Mouse (Mus musculus): ENCODE results near the gene Hif3a.

The Hif3a gene

GRCm38 (mm10) chr7:17024814-17025504 is 37.3 kb downstream of the Hif3a start:
- H3K4me1 ChIP-seq (replicated peaks; ENCODE audit: low read depth, low read length): peaks cover 75% of the 10 kb centered on the region
- peak overlapping the region; percentile 100; the same call in 1 of the 2 replicates for H3K4me3 ChIP-seq (replicated peaks; ENCODE audit: low read length)
- no peak for TF ChIP-seq POU5F1 (IDR thresholded peaks at IDR 0.05; ENCODE audit: borderline replicate concordance, low read length)
- no peak for TF ChIP-seq NANOG (IDR thresholded peaks at IDR 0.05; ENCODE audit: borderline replicate concordance, low read length)
- TF ChIP-seq CTCF (conservative IDR thresholded peaks at IDR 0.05; ENCODE audit: low read length): no peak
- no peaks in the 10 kb centered on the region for H3K27me3 ChIP-seq (ENCODE audit: insufficient read depth, low read length)
- H3K36me3 ChIP-seq (ENCODE audit: insufficient read depth, low read length): peaks cover 66% of the 10 kb centered on the region
- H3K9me3 ChIP-seq (ENCODE audit: low read length): peaks cover 3% of the 10 kb centered on the region; the same call in 1 of the 2 replicates

GRCm38 (mm10) chr7:17024141-17024540 is 38.1 kb downstream of the Hif3a start:
- Histone ChIP-seq H3K9me3 (ENCODE audit: low read length) (peaks cover 3% of the 10 kb centered on the region; the same call in 1 of the 2 replicates), H3K4me3 (replicated peaks; ENCODE audit: low read length) (no peak overlapping the region), H3K36me3 (ENCODE audit: insufficient read depth, low read length) (peaks cover 74% of the 10 kb centered on the region), H3K27me3 (ENCODE audit: insufficient read depth, low read length) (no peaks in the 10 kb centered on the region), H3K4me1 (replicated peaks; ENCODE audit: low read depth, low read length) (peaks cover 81% of the 10 kb centered on the region)
- TF ChIP-seq POU5F1 (IDR thresholded peaks at IDR 0.05; ENCODE audit: borderline replicate concordance, low read length) (no peak), NANOG (IDR thresholded peaks at IDR 0.05; ENCODE audit: borderline replicate concordance, low read length) (no peak), CTCF (conservative IDR thresholded peaks at IDR 0.05; ENCODE audit: low read length) (no peak)

GRCm38 (mm10) chr7:17023701-17024100 is 38.5 kb downstream of the Hif3a start:
- no peak overlapping the region for H3K4me3 ChIP-seq (replicated peaks; ENCODE audit: low read length)
- H3K9me3 ChIP-seq (ENCODE audit: low read length): peaks cover 3% of the 10 kb centered on the region; the same call in 1 of the 2 replicates
- peaks cover 79% of the 10 kb centered on the region for H3K36me3 ChIP-seq (ENCODE audit: insufficient read depth, low read length)
- H3K4me1 ChIP-seq (replicated peaks; ENCODE audit: low read depth, low read length): peaks cover 81% of the 10 kb centered on the region
- H3K27me3 ChIP-seq (ENCODE audit: insufficient read depth, low read length): no peaks in the 10 kb centered on the region
- no peak for TF ChIP-seq NANOG (IDR thresholded peaks at IDR 0.05; ENCODE audit: borderline replicate concordance, low read length)
- TF ChIP-seq POU5F1 (IDR thresholded peaks at IDR 0.05; ENCODE audit: borderline replicate concordance, low read length): no peak
- TF ChIP-seq CTCF (conservative IDR thresholded peaks at IDR 0.05; ENCODE audit: low read length): no peak

GRCm38 (mm10) chr7:17022176-17022575 is 40.1 kb downstream of the Hif3a start:
- H3K27me3 ChIP-seq (ENCODE audit: insufficient read depth, low read length): no peaks in the 10 kb centered on the region
- peaks cover 81% of the 10 kb centered on the region for H3K4me1 ChIP-seq (replicated peaks; ENCODE audit: low read depth, low read length)
- no peak for TF ChIP-seq POU5F1 (IDR thresholded peaks at IDR 0.05; ENCODE audit: borderline replicate concordance, low read length)
- no peak for TF ChIP-seq CTCF (conservative IDR thresholded peaks at IDR 0.05; ENCODE audit: low read length)
- TF ChIP-seq NANOG (IDR thresholded peaks at IDR 0.05; ENCODE audit: borderline replicate concordance, low read length): no peak
- peaks cover 3% of the 10 kb centered on the region; the same call in 1 of the 2 replicates for H3K9me3 ChIP-seq (ENCODE audit: low read length)
- H3K36me3 ChIP-seq (ENCODE audit: insufficient read depth, low read length): peaks cover 90% of the 10 kb centered on the region
- no peak overlapping the region for H3K4me3 ChIP-seq (replicated peaks; ENCODE audit: low read length)

GRCm38 (mm10) chr7:17019426-17020166 is 42.6 kb downstream of the Hif3a start:
- Histone ChIP-seq H3K27me3 (ENCODE audit: insufficient read depth, low read length) (no peaks in the 10 kb centered on the region), H3K4me3 (replicated peaks; ENCODE audit: low read length) (no peak overlapping the region), H3K4me1 (replicated peaks; ENCODE audit: low read depth, low read length) (peaks cover 75% of the 10 kb centered on the region), H3K36me3 (ENCODE audit: insufficient read depth, low read length) (peaks cover 96% of the 10 kb centered on the region), H3K9me3 (ENCODE audit: low read length) (no peaks in the 10 kb centered on the region)
- TF ChIP-seq POU5F1 (IDR thresholded peaks at IDR 0.05; ENCODE audit: borderline replicate concordance, low read length) (no peak), CTCF (conservative IDR thresholded peaks at IDR 0.05; ENCODE audit: low read length) (no peak), NANOG (IDR thresholded peaks at IDR 0.05; ENCODE audit: borderline replicate concordance, low read length) (no peak)

- H3K27me3 ChIP-seq (ENCODE audit: insufficient read depth, low read length): no peaks in the 10 kb centered on the region
- H3K4me3 ChIP-seq (replicated peaks; ENCODE audit: low read length): no peak overlapping the region
- H3K4me1 ChIP-seq (replicated peaks; ENCODE audit: low read depth, low read length): peaks cover 62% of the 10 kb centered on the region
- no peaks in the 10 kb centered on the region for H3K9me3 ChIP-seq (ENCODE audit: low read length)
- peaks cover 96% of the 10 kb centered on the region for H3K36me3 ChIP-seq (ENCODE audit: insufficient read depth, low read length)
- TF ChIP-seq CTCF (conservative IDR thresholded peaks at IDR 0.05; ENCODE audit: low read length): no peak
- no peak for TF ChIP-seq POU5F1 (IDR thresholded peaks at IDR 0.05; ENCODE audit: borderline replicate concordance, low read length)
- no peak for TF ChIP-seq NANOG (IDR thresholded peaks at IDR 0.05; ENCODE audit: borderline replicate concordance, low read length)
These were observed 44.3 kb downstream of the Hif3a start for GRCm38 (mm10) chr7:17017921-17018320.

- no peaks in the 10 kb centered on the region for H3K9me3 ChIP-seq (ENCODE audit: low read length)
- peaks cover 55% of the 10 kb centered on the region for H3K4me1 ChIP-seq (replicated peaks; ENCODE audit: low read depth, low read length)
- TF ChIP-seq CTCF (conservative IDR thresholded peaks at IDR 0.05; ENCODE audit: low read length) (no peak), POU5F1 (IDR thresholded peaks at IDR 0.05; ENCODE audit: borderline replicate concordance, low read length) (no peak), NANOG (IDR thresholded peaks at IDR 0.05; ENCODE audit: borderline replicate concordance, low read length) (no peak)
- H3K27me3 ChIP-seq (ENCODE audit: insufficient read depth, low read length): no peaks in the 10 kb centered on the region
- H3K36me3 ChIP-seq (ENCODE audit: insufficient read depth, low read length): peaks cover 96% of the 10 kb centered on the region
- no peak overlapping the region for H3K4me3 ChIP-seq (replicated peaks; ENCODE audit: low read length)
These were observed 45.2 kb downstream of the Hif3a start for GRCm38 (mm10) chr7:17017036-17017435.

GRCm38 (mm10) chr7:17015381-17015780 is 46.8 kb downstream of the Hif3a start:
- Histone ChIP-seq H3K27me3 (ENCODE audit: insufficient read depth, low read length) (no peaks in the 10 kb centered on the region), H3K4me3 (replicated peaks; ENCODE audit: low read length) (no peak overlapping the region), H3K4me1 (replicated peaks; ENCODE audit: low read depth, low read length) (peaks cover 45% of the 10 kb centered on the region), H3K36me3 (ENCODE audit: insufficient read depth, low read length) (peaks cover 96% of the 10 kb centered on the region), H3K9me3 (ENCODE audit: low read length) (no peaks in the 10 kb centered on the region)
- TF ChIP-seq CTCF (conservative IDR thresholded peaks at IDR 0.05; ENCODE audit: low read length) (no peak), NANOG (IDR thresholded peaks at IDR 0.05; ENCODE audit: borderline replicate concordance, low read length) (no peak), POU5F1 (IDR thresholded peaks at IDR 0.05; ENCODE audit: borderline replicate concordance, low read length) (no peak)

Measured in E14TG2a.4 (cell line).